Mouse (Mus musculus) liver, embryonic 14.5 days (tissue): ENCODE measurements around the gene Cyld.

Source experiments
- CTCF ChIP-seq: IDR thresholded peaks from 2 replicates; pipeline ENCODE4 v1.5.1; 2016; ENCODE audit warnings: antibody characterized with exemption, low read depth, control low read depth
- EP300 ChIP-seq: IDR thresholded peaks from 2 replicates; pipeline ENCODE4 v1.6.1; 2016; ENCODE audit warnings: antibody characterized with exemption, low read depth

- TF ChIP-seq CTCF (no peak), EP300 (no peak)
Measured at GRCm38 (mm10) chr8:88691342-88691948, 5.4 kb upstream of the Cyld start.
